Mouse (Mus musculus): Measurements from ENCODE around the gene Rnd1. TPM values are rescaled to one million over a fixed set of nuclear protein-coding genes. Genes with fewer than 3 reads are reported as not detected.

Gene Rnd1
- total and polyA plus RNA-seq, 2 experiments from 2014 or later = 1.1 to 7.1 TPM

DNA sequence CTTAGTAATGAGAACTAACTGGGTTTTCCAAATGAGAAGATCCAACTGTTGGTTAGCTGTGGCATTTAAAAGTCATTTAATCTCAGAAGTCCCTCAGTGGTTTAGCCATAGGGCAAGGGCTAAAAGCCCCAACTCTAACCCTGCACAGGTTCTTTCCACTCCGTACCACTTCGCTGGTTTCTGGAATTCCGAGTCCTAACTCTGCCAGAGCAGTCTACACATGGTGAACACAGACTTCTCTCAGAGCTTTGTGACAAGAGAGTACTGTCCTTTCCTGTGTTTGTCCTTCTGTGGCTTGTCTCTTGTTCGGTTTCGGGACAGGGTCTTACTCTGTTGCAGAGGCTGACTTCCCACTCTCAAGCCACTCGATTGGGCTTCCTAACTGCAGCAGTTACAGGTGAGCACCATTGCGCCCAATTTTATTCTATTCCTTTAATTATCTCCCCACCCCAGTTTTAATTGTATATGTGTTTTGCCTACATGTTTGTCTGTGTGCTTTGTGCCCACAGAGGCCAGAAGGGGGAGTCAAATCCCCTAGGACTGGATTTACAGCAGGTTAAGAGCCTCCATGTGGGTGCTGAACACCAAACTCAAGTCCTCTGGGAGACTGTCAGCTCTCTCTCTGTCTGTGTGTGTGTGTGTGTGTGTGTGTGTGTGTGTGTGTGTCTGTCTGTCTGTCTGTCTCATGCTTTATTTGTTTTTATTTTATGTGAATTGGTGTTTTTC lies 50.6 kb downstream of the Rnd1 start:
- WGBS = 71% methylated on average over 7 of the region's 7 CpGs
- no peaks in the 10 kb centered on the region for H3K36me3 ChIP-seq (replicated peaks; ENCODE audit: control insufficient read depth, insufficient read depth, low read length)
- TF ChIP-seq EP300 (IDR thresholded peaks at IDR 0.05; ENCODE audit: low read depth) (no peak), CTCF (IDR thresholded peaks at IDR 0.05; ENCODE audit: low read depth) (no peak)
- H3K27ac ChIP-seq (ENCODE audit: low read depth) = no peak overlapping the region
- peaks cover 8% of the 10 kb centered on the region for H3K4me1 ChIP-seq (ENCODE audit: control insufficient read depth, insufficient read depth)
- DNase-seq (ENCODE audit: low spot score) (no peak), ATAC-seq (ENCODE audit: insufficient read depth, low read depth) (no peak)
- H3K4me2 ChIP-seq (ENCODE audit: low read depth, low read length) = peak overlapping the region; percentile 8; the same call in 1 of the 2 replicates
- H3K9me3 ChIP-seq (replicated peaks; ENCODE audit: control insufficient read depth, low read length) = no peaks in the 10 kb centered on the region; the same call in 1 of the 2 replicates
- H3K9ac ChIP-seq (replicated peaks; ENCODE audit: low read depth, low read length) = no peak overlapping the region
- no peak overlapping the region for H3K4me3 ChIP-seq (ENCODE audit: low read depth, low read length)
- H3K27me3 ChIP-seq (ENCODE audit: control insufficient read depth, insufficient read depth, low read length) = peaks cover 22% of the 10 kb centered on the region

DNA sequence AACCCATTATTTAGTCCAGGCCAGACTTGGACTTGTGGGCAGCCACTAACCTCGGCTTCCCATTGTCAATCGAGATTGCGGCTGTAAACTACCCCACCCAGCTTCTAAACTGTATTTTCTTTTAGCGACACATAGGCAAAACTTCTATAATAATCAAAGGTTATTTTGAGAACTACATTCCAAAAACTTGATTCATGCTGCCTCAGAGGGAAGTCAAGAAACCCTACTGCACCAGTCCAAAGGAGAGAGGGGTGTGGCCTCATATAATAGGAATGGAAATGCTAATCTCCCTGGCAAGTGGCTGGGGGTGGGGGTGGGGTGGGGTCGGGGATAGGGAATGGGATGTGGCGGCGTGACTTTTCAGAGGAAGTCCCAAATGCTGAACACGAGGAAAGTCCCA lies 51.2 kb downstream of the Rnd1 start:
- Histone ChIP-seq H3K27ac (ENCODE audit: low read depth) (no peak overlapping the region), H3K4me2 (ENCODE audit: low read depth, low read length) (peak overlapping the region; percentile 8; the same call in 1 of the 2 replicates), H3K4me1 (ENCODE audit: control insufficient read depth, insufficient read depth) (peaks cover 7% of the 10 kb centered on the region), H3K9ac (replicated peaks; ENCODE audit: low read depth, low read length) (no peak overlapping the region), H3K9me3 (replicated peaks; ENCODE audit: control insufficient read depth, low read length) (no peaks in the 10 kb centered on the region; the same call in 1 of the 2 replicates), H3K27me3 (ENCODE audit: control insufficient read depth, insufficient read depth, low read length) (peaks cover 17% of the 10 kb centered on the region), H3K36me3 (replicated peaks; ENCODE audit: control insufficient read depth, insufficient read depth, low read length) (no peaks in the 10 kb centered on the region), H3K4me3 (ENCODE audit: low read depth, low read length) (no peak overlapping the region)
- TF ChIP-seq EP300 (IDR thresholded peaks at IDR 0.05; ENCODE audit: low read depth) (no peak), CTCF (IDR thresholded peaks at IDR 0.05; ENCODE audit: low read depth) (no peak)
- no peak for DNase-seq (ENCODE audit: low spot score)
- ATAC-seq (ENCODE audit: insufficient read depth, low read depth) = peak; percentile 55
- WGBS = 11% methylated on average over 8 of the region's 8 CpGs

DNA sequence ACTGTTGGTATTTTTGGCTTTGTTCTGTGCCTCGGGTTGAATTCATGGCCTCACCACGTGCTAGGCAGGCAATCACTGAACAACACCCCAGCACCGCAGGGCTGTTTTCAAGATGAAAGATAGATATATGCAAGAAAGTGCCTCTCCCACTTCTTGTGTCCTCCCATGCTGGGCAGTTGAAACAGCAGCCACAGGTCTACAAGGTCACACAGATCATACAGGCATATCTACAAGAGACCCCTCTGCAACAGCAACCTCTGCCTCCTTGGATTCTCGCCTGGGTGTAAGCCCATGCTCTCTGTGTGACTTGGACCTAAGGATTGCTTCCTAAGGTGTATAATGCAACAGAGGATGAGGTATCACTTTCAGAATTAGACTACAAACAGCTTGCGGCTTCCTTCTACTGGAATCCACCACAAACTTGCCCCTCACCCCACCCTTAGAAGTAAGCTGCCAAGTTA lies 53.9 kb downstream of the Rnd1 start:
- Histone ChIP-seq H3K4me2 (ENCODE audit: low read depth, low read length) (no peak overlapping the region), H3K9ac (replicated peaks; ENCODE audit: low read depth, low read length) (no peak overlapping the region), H3K4me1 (ENCODE audit: control insufficient read depth, insufficient read depth) (peaks cover 3% of the 10 kb centered on the region; the same call in 1 of the 2 replicates), H3K4me3 (ENCODE audit: low read depth, low read length) (no peak overlapping the region), H3K27ac (ENCODE audit: low read depth) (peak overlapping the region; percentile 51; the same call in 1 of the 2 replicates), H3K36me3 (replicated peaks; ENCODE audit: control insufficient read depth, insufficient read depth, low read length) (no peaks in the 10 kb centered on the region), H3K27me3 (ENCODE audit: control insufficient read depth, insufficient read depth, low read length) (0 out of 2 replicates have a peak, but pooled peaks cover 4% of the 10 kb centered on the region), H3K9me3 (replicated peaks; ENCODE audit: control insufficient read depth, low read length) (no peaks in the 10 kb centered on the region; the same call in 1 of the 2 replicates)
- WGBS = 51% methylated on average over 5 of the region's 5 CpGs
- TF ChIP-seq EP300 (IDR thresholded peaks at IDR 0.05; ENCODE audit: low read depth) = no peak
- TF ChIP-seq CTCF (IDR thresholded peaks at IDR 0.05; ENCODE audit: low read depth) = no peak
- ATAC-seq (ENCODE audit: insufficient read depth, low read depth) = no peak
- no peak for DNase-seq (ENCODE audit: low spot score)

GRCm38 (mm10) chr15:98622721-98623120 lies 54.5 kb downstream of the Rnd1 start:
- no peaks in the 10 kb centered on the region for H3K36me3 ChIP-seq (replicated peaks; ENCODE audit: control insufficient read depth, insufficient read depth, low read length)
- no peak overlapping the region for H3K4me3 ChIP-seq (ENCODE audit: low read depth, low read length)
- peaks cover 3% of the 10 kb centered on the region; the same call in 1 of the 2 replicates for H3K4me1 ChIP-seq (ENCODE audit: control insufficient read depth, insufficient read depth)
- H3K4me2 ChIP-seq (ENCODE audit: low read depth, low read length) = no peak overlapping the region
- no peak overlapping the region for H3K9ac ChIP-seq (replicated peaks; ENCODE audit: low read depth, low read length)
- no peak for ATAC-seq (ENCODE audit: insufficient read depth, low read depth)
- TF ChIP-seq CTCF (IDR thresholded peaks at IDR 0.05; ENCODE audit: low read depth) (no peak), EP300 (IDR thresholded peaks at IDR 0.05; ENCODE audit: low read depth) (no peak)
- WGBS = 43% methylated on average over 6 of the region's 6 CpGs
- no peaks in the 10 kb centered on the region for H3K27me3 ChIP-seq (ENCODE audit: control insufficient read depth, insufficient read depth, low read length)
- H3K9me3 ChIP-seq (replicated peaks; ENCODE audit: control insufficient read depth, low read length) = no peaks in the 10 kb centered on the region; the same call in 1 of the 2 replicates
- peak overlapping the region; percentile 51; the same call in 1 of the 2 replicates for H3K27ac ChIP-seq (ENCODE audit: low read depth)
- no peak for DNase-seq (ENCODE audit: low spot score)

GRCm38 (mm10) chr15:98622199-98622598 lies 55.1 kb downstream of the Rnd1 start:
- DNase-seq (ENCODE audit: low spot score) (no peak), ATAC-seq (ENCODE audit: insufficient read depth, low read depth) (no peak)
- Histone ChIP-seq H3K9ac (replicated peaks; ENCODE audit: low read depth, low read length) (no peak overlapping the region), H3K27ac (ENCODE audit: low read depth) (no peak overlapping the region; the same call in 1 of the 2 replicates), H3K4me2 (ENCODE audit: low read depth, low read length) (no peak overlapping the region), H3K4me3 (ENCODE audit: low read depth, low read length) (no peak overlapping the region), H3K4me1 (ENCODE audit: control insufficient read depth, insufficient read depth) (peaks cover 3% of the 10 kb centered on the region; the same call in 1 of the 2 replicates), H3K9me3 (replicated peaks; ENCODE audit: control insufficient read depth, low read length) (no peaks in the 10 kb centered on the region; the same call in 1 of the 2 replicates), H3K27me3 (ENCODE audit: control insufficient read depth, insufficient read depth, low read length) (no peaks in the 10 kb centered on the region), H3K36me3 (replicated peaks; ENCODE audit: control insufficient read depth, insufficient read depth, low read length) (no peaks in the 10 kb centered on the region)
- TF ChIP-seq CTCF (IDR thresholded peaks at IDR 0.05; ENCODE audit: low read depth) (no peak), EP300 (IDR thresholded peaks at IDR 0.05; ENCODE audit: low read depth) (no peak)
- 27% methylated on average over 7 of the region's 7 CpGs for WGBS

Data from heart, postnatal 0 days (tissue).